Mouse (Mus musculus): ENCODE measurements around the gene Clic6. TPM values are rescaled to one million over a fixed set of nuclear protein-coding genes. Genes with fewer than 3 reads are reported as not detected.

Gene Clic6
- not detected in 2 replicates for total RNA-seq (2015)
- total RNA-seq (2017), result not detected in 2 replicates

DNA sequence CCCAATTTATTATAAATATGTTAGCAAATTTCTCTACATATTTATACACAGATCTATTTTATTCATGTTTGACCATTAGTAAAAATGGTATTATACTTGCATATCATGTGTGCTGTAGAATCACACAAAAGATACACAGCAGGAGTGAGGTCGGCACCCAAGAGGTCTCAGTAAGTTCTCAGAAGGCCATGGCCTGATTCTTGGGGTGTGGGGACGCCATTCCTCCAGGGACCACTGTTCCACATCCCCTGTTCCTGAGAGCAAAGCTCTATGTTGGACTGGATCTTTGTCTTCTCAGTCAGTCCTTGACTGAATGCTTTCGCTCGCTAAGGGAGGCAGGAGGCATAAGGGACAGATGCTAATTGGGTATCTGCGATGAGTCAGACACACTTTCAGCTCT is at the start of gene Clic6:
Gene Clic6 (plus strand): TSS at position 301 of the 400 bp plus-strand sequence.
- no peak for ATAC-seq (ENCODE audit: poor library complexity, severe bottlenecking)

DNA sequence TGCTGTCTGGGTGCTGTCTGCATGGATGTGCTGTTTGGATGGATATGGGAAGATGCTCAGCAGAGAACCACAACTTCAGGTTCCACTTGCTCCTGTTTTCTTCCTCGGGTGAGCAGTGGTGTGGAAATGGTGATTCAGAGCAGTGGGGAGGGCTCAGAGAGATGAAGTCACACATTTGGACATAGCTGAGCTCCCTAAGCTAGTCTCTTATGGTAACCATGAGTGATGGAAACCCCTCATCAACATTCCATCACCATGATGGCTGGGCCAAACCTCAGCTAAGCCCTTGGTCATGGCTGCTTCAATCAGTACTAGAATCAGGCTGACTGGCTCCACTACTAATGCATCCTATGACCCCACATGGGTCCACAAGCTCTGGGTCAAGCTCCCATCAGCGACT is 45.8 kb upstream of the Clic6 start:
- ATAC-seq (ENCODE audit: poor library complexity, severe bottlenecking), result no peak

DNA sequence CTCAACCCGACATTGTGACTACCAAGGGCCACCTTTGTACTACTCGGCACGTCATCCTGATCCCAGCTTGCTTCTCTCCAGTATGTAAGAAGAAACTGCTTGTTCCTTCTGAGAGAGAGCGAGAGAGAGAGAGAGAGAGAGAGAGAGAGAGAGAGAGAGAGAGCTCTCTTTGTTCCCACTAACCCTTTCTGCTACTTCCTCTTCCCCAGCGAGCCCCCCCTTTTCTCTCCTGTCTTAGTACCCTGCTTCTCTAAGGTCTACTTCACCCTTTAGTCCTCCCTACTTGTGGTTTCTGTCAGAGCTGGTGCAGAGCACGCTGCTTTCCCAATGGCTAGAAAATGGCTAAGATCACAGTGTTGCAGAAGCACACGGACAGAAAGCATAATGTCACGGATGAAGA is 45.3 kb upstream of the Clic6 start:
- peak; percentile 64 for ATAC-seq (ENCODE audit: poor library complexity, severe bottlenecking)

DNA sequence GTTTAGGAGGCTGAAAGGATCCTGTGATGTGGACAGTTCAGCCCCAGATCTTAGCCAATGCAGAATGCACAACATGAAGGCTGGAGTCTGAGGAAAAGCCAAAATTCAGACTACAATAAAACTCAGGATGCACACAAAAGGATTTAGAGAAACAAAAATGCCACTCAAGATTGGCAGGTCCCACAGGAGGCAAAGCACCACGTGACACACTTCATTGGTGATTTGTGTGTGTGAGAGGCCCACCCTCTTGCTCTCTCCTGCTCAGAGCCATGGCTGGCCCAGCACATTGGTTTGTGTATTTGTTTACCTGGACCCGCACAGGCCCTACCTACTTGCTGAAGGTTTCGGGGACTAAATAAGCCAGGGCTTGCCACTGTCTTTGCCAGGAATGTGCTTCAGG is 44.3 kb upstream of the Clic6 start:
- ATAC-seq (ENCODE audit: poor library complexity, severe bottlenecking), result no peak

DNA sequence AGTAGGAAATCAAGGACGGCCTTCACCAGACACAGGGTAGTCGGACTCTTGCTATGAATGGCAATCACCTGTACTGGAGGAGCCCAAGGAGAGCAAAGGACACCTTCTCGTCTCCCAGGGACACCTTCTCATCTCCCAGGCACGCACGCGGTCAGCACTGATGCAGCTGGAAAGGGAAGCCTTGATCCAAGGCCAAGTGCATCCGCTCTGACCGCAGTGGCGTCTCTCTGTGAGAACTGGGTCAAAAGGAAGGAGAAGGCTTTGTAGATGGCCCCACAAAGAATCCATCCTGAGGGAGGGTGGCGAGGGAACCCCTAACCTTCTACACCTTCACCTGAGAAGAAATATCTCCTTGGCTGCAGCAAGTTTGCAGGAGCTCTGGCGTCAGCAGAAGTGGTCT is 43.4 kb upstream of the Clic6 start:
- no peak for ATAC-seq (ENCODE audit: poor library complexity, severe bottlenecking)

DNA sequence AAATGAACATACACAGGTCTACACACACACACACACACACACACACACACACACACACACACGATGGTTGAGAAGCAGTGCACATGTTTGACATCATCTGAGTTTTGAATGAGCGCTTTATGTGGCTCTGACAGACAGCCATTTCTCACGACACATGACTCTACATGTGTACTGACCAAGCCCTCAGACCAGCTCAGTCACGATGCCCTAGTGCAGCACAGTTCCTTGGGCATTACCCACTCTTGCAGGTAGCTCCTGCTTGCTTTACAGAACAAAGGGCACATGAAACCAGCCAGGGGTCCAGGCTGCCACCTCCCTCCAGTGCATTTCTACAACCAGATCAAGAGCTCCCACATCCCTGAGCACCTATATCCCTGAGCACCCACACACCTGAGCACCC is 42.6 kb upstream of the Clic6 start:
- ATAC-seq (ENCODE audit: poor library complexity, severe bottlenecking), result no peak

DNA sequence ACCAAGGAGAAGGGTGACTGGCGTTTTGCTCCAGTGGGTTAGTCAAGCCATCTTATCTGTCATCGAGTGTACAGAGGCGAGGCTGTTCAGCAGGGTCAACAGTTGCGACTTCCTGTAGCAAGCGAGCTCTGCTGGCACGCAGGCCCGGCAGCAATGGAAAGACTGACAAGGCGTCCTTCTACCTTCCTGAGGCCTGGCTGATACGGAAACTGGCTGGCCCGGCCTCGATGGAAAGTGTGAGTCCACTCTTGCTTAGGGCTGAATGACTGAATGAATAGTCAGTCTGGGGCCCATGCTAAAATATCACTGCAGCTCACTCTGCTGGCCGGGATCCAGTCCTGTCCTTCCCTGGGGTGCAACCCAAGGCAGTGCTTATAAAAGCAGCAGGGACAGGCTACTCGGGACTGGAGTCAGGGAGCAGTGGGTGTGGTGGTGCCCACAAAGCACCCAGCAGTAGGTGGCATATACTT is 41.9 kb upstream of the Clic6 start:
- ATAC-seq (ENCODE audit: poor library complexity, severe bottlenecking), result peak; percentile 55

DNA sequence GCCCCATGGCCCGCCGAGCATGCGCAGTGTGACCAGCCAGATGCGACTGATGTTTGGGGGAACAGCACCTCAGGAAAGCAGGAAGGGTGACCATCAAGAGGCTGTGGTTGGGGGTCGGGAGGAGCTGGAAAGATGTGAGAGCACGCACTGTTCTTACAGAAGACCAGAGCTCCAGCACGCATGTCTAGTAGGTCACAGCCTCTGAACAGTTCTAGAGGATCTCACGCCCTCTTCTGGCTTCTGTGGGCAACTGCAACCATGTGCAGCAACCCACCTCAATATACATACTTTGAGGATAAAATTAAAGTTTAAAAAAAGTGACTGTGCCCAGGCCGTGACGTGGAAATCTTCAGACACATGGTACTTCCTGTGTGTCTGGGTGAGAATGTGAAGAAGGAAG is 40.2 kb upstream of the Clic6 start:
- 0 out of 2 replicates have a peak, but pooled peaks have one; percentile 20 for ATAC-seq (ENCODE audit: poor library complexity, severe bottlenecking)

DNA sequence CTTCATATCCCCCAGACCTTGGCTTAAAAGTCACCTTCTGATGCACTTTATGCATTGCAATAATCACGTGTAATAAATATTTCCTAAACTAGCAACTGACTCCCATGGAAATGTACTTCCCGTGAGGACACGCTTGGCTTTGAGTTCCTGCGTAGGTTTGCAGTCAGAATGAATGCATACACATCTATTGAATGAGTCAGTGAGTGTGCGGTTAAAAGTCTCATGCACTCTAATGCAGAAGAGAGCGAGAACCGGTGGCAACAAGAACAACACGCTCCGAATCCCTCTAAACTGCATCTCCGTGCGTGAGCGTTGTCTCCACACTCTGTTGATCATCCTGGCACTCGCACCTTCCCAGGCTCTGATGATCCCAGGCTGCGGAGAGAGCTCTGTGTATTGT is 36.5 kb upstream of the Clic6 start:
- ATAC-seq (ENCODE audit: poor library complexity, severe bottlenecking), result no peak

DNA sequence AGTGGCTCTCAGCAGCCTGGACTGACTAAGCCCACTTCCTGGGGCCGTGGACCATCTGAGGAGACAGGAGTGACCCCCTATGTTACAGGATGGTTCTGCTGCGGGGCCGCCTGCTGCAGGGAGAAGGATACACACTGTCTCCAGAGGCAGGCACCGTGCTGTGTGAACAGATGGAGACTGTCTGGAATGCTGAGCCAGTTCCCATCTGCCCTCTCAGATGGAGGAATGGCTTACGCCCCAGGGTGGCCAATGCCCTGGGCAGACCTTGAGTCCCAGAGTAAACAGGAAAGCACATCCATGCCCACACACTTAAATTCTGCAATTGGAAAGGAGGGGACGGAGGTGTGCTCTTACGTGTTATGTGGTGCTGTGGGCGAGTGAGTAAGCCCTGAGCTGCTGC is 35.2 kb upstream of the Clic6 start:
- no peak for ATAC-seq (ENCODE audit: poor library complexity, severe bottlenecking)

DNA sequence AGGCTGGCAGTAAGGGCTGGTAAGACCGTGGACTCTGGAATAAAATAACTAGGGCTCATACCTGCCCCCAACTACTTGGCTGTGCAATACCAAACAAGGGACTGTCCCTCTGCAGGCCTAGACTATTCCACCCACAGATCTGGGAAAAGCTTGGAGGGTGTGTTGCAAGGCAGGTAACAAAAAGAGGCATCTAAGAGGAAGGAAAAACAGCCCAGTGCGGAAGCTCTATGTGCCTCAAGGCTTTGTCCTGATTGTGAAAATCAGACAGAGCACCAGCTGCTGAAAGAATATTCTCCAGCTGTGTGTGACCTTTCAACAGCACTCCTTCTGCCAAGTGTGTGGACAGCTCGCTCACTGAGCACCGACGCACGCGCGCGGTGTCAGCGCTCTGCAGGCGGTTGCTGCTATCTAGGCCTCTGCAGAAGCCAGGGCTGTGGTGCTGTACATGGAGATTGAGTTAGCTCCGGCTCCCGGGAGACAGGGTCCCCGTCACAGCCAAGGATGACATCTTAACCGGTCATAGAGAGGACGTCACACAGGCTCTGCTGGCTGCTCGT is 33.9 kb upstream of the Clic6 start:
- ATAC-seq (ENCODE audit: poor library complexity, severe bottlenecking), result no peak

DNA sequence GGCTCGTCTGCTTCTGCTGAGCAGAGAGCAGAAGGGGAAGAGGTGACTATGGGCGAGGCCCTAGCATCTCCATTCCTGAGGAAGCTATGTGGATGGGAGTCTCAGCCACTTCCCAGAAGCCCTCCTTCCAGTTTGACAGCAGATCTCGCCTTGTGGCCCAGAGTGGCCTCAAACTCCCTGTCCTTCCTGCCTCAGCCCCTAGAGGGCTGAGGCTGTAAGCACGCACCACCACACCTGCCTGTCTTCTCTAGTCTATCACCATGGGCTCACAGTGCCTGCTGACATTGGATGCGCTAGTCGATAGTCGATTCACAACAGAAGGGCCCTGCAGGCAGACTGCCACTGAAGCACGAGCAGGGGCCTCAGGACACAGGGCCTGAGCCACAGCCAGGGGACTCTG is 32.9 kb upstream of the Clic6 start:
- ATAC-seq (ENCODE audit: poor library complexity, severe bottlenecking), result no peak

DNA sequence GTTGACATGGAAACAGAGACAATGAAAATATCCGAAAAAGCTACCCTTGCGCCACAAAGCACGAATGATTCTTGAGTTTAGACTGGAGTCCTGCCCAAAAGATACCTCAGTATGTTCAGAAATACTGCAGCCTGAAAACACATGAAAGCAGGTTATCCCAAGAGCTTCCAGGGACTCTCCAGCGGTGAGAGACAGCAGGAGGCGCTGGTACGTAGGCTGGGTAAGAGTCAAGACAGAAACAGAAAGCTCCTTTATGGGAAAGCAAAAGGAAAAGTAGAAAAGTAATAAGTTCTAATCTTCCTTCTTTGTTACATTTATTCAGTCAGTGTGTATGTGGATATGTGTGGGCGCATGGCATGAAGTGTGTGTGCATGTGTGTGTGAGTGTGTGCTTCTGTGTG is 31.5 kb upstream of the Clic6 start:
- ATAC-seq (ENCODE audit: poor library complexity, severe bottlenecking), result no peak

DNA sequence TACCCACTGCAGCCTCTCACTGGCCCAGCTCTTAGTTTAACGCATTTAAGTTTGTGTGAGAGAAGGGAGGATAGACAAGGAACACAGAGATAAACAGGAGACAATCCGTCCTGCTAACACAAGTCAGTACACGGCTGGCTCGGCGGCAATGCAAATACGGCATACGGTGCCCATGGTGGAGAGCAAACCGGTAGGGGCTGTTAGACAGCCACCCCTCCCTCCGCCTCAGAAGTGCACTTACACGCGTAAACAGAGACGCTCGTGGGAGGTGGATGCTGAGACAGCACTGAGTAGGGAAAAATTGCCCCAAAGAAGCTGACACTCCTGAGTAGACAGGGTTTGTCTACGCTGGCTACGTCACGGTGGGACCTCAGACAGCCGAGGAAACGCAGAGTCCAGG is 31.0 kb upstream of the Clic6 start:
- no peak for ATAC-seq (ENCODE audit: poor library complexity, severe bottlenecking)

DNA sequence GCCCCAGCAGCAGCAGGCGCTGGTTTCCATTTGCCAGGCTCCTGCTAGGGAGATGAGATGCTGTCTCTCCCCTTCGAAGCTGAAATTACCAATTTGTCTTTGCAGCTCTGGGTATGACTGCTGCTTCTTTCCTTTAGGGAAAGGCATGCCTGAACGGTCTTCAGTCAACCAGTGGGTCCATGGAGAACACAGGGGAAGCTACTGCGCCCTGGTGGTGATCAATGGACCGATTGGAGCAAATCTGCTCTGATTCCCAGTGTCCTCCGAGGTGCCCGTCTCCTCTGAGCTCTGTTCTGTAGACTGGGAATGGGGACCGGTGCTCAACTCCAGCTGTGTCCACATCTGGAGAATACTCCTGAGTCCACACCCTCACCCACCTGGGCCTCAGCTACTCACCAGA is 30.0 kb upstream of the Clic6 start:
- no peak for ATAC-seq (ENCODE audit: poor library complexity, severe bottlenecking)

DNA sequence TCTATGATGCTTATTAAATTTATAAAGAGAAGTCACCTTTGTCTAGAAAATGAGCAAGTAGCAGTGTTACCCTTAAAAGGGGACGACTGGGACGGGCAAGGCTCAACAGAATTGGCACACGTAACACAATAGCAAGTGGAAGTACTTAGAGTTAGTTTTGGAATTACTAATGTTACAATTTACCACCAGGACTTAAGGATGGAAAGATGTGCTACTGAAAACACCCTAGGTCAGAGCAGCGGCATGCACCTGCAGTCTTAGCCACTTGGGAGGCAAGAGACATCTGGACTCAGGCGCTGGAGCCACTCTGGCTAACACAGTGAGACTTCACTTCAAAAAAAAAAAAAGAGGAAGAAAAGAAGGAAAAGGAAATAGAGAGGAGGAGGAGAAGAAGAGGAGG is 29.6 kb upstream of the Clic6 start:
- ATAC-seq (ENCODE audit: poor library complexity, severe bottlenecking), result no peak

DNA sequence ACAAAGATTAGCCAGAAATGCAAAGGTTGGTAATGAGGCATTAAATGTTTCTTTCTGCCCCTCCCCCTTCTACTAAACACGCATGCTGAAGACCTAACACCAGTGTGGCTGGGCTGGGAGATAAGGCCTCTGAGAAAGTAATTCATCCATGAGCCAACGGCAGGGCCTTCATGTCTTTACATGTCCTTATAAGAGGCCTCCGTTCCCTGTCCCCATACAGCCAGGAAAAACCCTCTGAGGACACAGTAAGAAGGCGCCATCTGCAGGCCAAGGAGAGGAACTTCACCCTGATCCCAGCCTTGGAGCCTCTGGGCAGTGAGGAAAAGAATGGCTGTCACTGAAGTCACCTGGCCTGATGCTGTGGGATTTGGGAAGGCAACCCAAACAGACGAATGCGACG is 27.9 kb upstream of the Clic6 start:
- ATAC-seq (ENCODE audit: poor library complexity, severe bottlenecking), result peak; percentile 89

DNA sequence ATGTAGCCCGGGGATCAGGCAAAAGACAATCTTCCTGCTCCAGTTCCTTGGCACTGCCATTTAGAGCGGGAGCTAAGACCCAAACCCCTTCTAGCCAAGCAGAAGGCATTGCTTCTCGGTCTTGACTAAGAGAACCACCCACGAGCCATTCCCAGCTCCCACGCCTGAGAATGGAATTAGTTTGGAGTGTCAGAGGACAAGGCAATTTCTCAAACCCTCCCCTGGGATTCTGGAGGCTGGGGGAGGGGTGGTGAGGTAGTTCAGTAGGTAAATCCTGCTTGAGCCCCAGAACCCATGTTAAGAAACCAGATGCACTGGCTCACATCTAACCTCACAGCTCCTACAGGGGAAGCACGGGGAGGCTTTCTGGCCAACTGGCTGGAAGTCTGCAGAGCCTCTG is 24.1 kb upstream of the Clic6 start:
- ATAC-seq (ENCODE audit: poor library complexity, severe bottlenecking), result no peak

DNA sequence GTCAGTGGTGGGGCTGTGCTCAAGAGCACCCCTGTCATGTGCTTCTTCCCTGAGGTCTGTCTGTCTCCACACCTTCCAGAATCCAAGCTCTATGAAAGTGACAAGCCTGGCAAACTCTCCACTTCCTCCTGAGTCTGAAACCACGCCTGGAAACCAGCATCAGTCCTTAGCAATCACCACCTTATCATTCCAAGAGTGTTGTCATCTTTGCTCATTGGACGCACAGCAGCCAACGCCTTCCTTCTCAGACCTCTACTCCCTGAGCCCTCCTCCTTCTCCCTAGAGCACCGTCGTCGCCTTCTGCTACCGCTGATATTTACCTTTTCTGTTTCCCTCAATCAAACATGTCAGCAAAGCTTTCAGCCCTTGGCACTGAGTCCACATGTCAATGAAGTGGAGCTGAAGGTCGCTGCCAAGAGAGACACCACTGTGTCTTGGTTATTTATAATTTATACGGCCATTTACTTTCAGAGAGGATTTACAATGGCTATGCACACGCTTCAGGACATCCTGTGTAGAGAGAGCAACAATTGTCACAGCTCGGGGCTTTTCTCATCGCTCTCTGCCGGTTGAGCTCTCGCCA is 21.1 kb upstream of the Clic6 start:
- ATAC-seq (ENCODE audit: poor library complexity, severe bottlenecking), result no peak

DNA sequence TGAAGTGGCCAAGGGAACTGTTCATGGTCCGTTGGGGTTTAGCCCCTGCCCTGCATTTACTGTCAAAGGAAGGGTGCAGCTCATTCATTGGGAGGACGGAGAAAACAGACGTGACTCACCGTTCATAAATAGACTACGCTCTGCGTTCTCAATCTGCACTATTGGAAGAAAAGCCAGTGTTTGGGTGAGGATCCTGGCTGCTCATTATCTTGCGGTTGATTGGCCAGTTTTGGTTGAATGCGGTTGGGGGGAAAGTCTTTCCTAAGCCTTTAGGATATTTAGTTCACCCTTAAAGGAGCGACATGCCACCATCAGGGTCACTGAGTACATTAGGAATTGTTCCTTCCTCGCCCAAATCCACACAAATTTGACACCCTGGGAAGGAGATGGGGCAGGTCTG is 20.3 kb upstream of the Clic6 start:
- ATAC-seq (ENCODE audit: poor library complexity, severe bottlenecking), result no peak

DNA sequence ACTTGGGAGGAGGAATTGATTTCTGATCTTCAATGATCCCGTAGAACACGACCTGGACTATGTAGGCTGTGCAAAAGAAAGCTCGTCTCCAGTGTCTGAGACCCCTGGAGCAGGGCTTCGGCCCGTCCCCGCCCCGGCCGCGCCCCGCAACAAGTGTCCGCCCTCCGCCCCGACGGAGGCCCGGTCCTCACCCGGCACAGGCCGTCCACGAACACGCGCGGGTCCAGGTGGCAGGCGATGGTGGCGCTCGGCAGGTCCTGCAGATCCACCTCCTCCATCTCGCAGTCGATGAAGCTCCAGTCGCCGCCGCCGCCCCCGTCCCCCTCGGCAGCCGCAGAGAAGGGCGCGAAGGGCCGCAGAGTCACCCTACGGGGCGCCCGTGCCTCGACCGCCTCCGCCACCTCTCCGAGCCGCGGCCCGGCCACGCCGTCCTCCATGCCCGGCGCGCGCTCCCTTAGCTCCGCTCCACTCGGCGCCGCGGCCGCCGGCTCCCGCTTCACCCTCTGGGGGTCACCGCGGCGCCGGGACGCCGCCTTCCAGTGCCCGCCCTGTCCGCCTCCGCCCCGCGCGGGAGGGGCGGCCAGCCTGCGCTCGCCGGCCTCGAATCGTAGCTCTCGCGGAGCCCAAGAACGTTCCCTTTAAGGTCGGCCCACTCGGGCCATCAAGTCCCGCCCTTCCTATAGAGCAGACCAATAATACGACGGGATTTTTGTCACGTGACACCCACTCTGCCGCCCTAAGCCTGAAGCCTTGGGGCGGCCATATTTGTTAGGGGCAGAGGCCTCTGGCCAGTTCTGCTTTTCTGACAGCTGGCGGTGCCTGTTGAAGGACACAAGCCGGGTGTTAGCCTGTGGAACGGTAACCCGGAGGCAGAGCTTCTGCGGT is 19.7 kb upstream of the Clic6 start:
- ATAC-seq (ENCODE audit: poor library complexity, severe bottlenecking), result peak; percentile 97

DNA sequence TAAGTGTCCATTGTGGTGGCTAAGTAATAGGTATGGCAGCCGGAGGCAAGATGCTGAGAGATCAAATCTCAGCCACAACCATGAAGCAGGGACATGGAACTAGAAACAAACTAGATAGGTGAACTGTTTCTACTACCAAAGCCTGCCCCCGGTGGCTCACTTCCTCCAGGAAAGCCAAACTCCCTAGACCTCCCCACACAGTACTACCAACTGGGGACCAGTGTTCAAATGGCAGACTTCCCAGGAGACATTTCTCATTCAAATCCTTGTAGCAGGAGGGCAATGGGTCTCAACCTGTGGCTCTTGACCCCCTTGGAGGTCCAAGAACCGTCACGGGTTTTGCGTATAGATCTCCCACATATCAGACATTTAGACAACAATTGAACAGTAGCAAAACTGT is 18.5 kb upstream of the Clic6 start:
- no peak for ATAC-seq (ENCODE audit: poor library complexity, severe bottlenecking)
